Mouse (Mus musculus): ENCODE data around the gene Rem2. TPM values are rescaled to one million over a fixed set of nuclear protein-coding genes. Genes with fewer than 3 reads are reported as not detected.

Rem2 gene
- polyA plus RNA-seq, 1 experiment from 2014 or later, result 0.27 TPM

DNA sequence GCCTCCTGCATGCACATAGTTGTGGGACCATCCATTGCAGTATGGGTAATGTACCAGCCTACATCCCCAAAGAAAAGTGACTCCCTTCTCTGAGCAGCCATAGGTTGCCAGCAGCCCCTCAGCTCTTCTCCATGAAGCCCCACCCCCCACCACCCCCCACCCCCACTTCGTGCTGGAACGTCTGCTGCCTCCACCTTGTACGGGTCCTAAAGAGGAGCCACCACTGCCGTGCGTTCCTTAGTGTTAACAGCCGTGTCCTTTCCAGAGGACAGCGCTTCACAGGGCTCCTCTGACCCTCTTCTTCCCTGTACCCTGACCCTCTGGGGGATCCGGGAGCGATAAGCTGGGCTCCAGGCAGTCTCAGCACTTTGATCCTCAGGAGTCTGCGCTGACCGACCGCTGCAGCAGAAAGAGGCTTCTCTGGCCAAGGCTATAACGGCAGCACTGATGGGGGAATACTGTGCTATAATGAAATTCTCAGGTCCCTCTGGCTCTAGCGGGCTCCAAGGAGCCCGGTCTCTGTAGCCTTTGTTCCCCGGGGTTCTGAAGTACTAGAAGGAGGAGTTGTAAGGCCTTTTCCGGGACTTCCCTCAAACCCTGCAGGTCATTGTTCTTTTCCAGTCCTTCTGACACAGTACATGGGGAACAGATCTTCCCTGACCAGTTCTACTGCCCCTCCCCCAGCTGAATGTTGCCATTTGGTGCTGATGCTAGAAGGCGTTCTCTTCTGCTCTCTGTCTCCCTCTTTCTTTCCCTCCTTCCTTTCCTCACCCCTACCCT lies 51.5 kb downstream of the Rem2 start:
- CTCF ChIA-PET, result interaction anchor here (0.8 to 3.1 kb wide), 19 partner anchors 10 to 174 kb away, joined by 3 to 27 read pairs (median 5); partner anchors contain the start of genes Cdh24, Gm17606 and Prmt5
- POLR2A ChIA-PET, result interaction anchor here (1.7 kb wide), 1 partner anchor 42 kb away, joined by 4 read pairs; no protein-coding TSS in a partner anchor
- TF ChIP-seq CTCF (IDR thresholded peaks at IDR 0.05), result no peak
- DNase-seq (ENCODE audit: low read depth, low spot score), result no peak
- in situ Hi-C loops (cut with MboI; ENCODE audit: low pct_unique_long_range_greater_than_20kb), result loop anchor here (5.0 kb wide), 1 partner anchor 115 kb away; the partner anchor contains the start of genes Cdh24 and Gm17606
- ATAC-seq, result no peak
- no peaks in the 10 kb centered on the region for H3K27me3 ChIP-seq

DNA sequence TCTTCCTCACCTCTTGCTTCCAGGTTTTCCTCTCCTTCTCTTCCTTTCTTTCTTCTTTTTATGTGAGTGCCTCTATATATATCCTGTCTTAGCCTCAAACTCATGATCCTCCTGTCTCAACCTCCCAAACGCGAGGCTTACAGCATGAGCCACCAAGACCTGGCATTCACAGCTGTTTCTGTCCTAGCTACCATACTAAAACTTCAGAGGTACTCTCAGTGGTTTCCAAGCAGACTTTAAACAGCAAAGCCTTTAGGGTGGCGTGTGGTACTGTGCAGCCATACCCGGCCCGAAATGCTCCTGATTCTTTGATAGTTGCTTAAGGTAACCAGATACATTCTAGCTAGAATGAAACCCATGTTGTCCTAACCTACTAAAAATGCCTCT lies 52.1 kb downstream of the Rem2 start:
- POLR2A ChIA-PET, result interaction anchor here (1.7 kb wide), 1 partner anchor 41 kb away, joined by 4 read pairs; no protein-coding TSS in a partner anchor
- in situ Hi-C loops (cut with MboI; ENCODE audit: low pct_unique_long_range_greater_than_20kb), result loop anchor here (5.0 kb wide), 1 partner anchor 114 kb away; the partner anchor contains the start of genes Cdh24 and Gm17606
- DNase-seq (ENCODE audit: low read depth, low spot score), result no peak
- H3K27me3 ChIP-seq, result no peaks in the 10 kb centered on the region
- TF ChIP-seq CTCF (IDR thresholded peaks at IDR 0.05), result no peak
- no peak for ATAC-seq
- CTCF ChIA-PET, result interaction anchor here (0.8 to 3.1 kb wide), 27 partner anchors 10 to 173 kb away, joined by 3 to 27 read pairs (median 5); partner anchors contain the start of genes Cdh24, Gm17606, Prmt5 and Psmb5

DNA sequence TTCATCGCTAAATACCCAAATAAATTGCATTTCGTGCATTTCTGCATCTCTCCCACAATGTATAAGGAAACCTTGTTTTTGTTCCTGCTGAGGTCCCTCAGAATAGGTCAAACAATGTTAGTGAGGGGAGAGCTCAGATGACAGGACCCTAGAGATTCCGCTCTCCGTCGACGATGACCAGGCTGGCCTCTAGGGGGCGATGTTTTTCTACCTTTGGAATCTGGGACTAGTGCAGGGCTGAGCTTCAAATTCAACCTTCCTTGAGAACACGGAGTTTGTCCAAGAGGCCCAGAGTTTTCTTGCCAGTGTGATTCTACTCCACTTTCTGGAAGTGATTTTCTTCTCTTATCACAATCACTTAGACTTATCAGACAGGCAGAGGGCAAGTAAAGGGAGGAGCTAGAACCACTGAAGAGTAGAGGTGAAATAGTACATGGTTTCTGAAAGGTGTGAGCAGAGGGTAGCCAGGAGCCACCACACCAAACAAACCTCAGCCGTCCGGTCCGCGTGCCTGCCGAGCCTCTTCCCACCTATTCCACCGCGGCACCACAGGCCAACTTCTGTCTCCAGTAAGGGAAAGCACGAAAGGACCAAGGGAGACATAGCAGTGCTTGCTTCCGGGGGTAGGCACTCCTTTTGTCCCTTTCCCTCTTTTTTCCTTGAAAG lies 52.7 kb downstream of the Rem2 start:
- ChIA-PET POLR2A (interaction anchor here (0.8 to 1.7 kb wide), 2 partner anchors 14 to 41 kb away, joined by 3 to 4 read pairs; no protein-coding TSS in a partner anchor), CTCF (interaction anchor here (0.7 to 3.1 kb wide), 30 partner anchors 11 to 173 kb away, joined by 3 to 27 read pairs (median 4); partner anchors contain the start of genes Cdh24, Gm17606, Prmt5 and Psmb5)
- ATAC-seq (peak; percentile 57), DNase-seq (ENCODE audit: low read depth, low spot score) (peak; percentile 13)
- TF ChIP-seq CTCF (IDR thresholded peaks at IDR 0.05), result peak; percentile 85
- H3K27me3 ChIP-seq, result no peaks in the 10 kb centered on the region
- in situ Hi-C loops (cut with MboI; ENCODE audit: low pct_unique_long_range_greater_than_20kb), result loop anchor here (5.0 kb wide), 1 partner anchor 114 kb away; the partner anchor contains the start of genes Cdh24 and Gm17606

Other genes starting within 250 kb of the Rem2 start
- gene Dad1, start 222.0 kb upstream of the Rem2 start, polyA plus RNA-seq (2021), result 174 TPM
- 113 TPM for gene Abhd4, start 221.9 kb upstream of the Rem2 start, polyA plus RNA-seq (2021)
- 0.04 TPM for gene Olfr49, start 191.2 kb upstream of the Rem2 start, polyA plus RNA-seq (2021)
- gene Oxa1l, start 115.3 kb upstream of the Rem2 start, polyA plus RNA-seq (2021), result 80.3 TPM
- gene Slc7a7, start 58.3 kb upstream of the Rem2 start, polyA plus RNA-seq (2021), result 8.2 TPM
- gene Mrpl52, start 49.2 kb upstream of the Rem2 start, polyA plus RNA-seq (2021), result 222 TPM
- 35.9 TPM for gene Mmp14, start 44.5 kb upstream of the Rem2 start, polyA plus RNA-seq (2021)
- gene Lrp10, start 12.0 kb upstream of the Rem2 start, polyA plus RNA-seq (2021), result 185 TPM
- 57.4 TPM for gene Prmt5, start 41.4 kb downstream of the Rem2 start, polyA plus RNA-seq (2021)
- 23.3 TPM for gene Haus4, start 78.5 kb downstream of the Rem2 start, polyA plus RNA-seq (2021)
- gene Ajuba, start 101.5 kb downstream of the Rem2 start, polyA plus RNA-seq (2021), result 91.9 TPM
- gene 4931414P19Rik, start 129.9 kb downstream of the Rem2 start, polyA plus RNA-seq (2021), result 12.2 TPM
- 335 TPM for gene Psmb5, start 141.9 kb downstream of the Rem2 start, polyA plus RNA-seq (2021)
- 0.01 TPM for gene Psmb11, start 145.3 kb downstream of the Rem2 start, polyA plus RNA-seq (2021)
- gene Gm17606, start 164.9 kb downstream of the Rem2 start, polyA plus RNA-seq (2021), result not detected
- 7.0 TPM for gene Cdh24, start 165.3 kb downstream of the Rem2 start, polyA plus RNA-seq (2021)
- 69.8 TPM for gene 1700123O20Rik, start 210.1 kb downstream of the Rem2 start, polyA plus RNA-seq (2021)
- gene Acin1, start 210.8 kb downstream of the Rem2 start, polyA plus RNA-seq (2021), result 215 TPM
- 0.03 TPM for gene Gm29776, start 222.7 kb downstream of the Rem2 start, polyA plus RNA-seq (2021)
- gene Cebpe, start 236.1 kb downstream of the Rem2 start, polyA plus RNA-seq (2021), result not detected

Measured in Patski (cell line).